Mouse (Mus musculus) layer of hippocampus, postnatal 25 days (tissue): ENCODE results near the gene Tbxa2r. TPM values are rescaled to one million over a fixed set of nuclear protein-coding genes. Genes with fewer than 3 reads are reported as not detected.

Source experiments
- DNase-seq, 2 experiments: peaks; one replicate each; pipeline ENCODE4 v3.0.0; 2022; ENCODE audit warnings: mixed read lengths in 2 of 2, low spot score in 1 of 2; ENCODE audit errors: extremely low spot score in 1 of 2
- total RNA-seq, 2 experiments: library from RNA; stranded (reverse); gene quantifications; 2 replicates each; pipeline ENCODE4 v1.2.3; 2021

Tbxa2r gene
- total RNA-seq, 2 experiments from 2014 or later = 1.1 to 1.5 TPM

DNA sequence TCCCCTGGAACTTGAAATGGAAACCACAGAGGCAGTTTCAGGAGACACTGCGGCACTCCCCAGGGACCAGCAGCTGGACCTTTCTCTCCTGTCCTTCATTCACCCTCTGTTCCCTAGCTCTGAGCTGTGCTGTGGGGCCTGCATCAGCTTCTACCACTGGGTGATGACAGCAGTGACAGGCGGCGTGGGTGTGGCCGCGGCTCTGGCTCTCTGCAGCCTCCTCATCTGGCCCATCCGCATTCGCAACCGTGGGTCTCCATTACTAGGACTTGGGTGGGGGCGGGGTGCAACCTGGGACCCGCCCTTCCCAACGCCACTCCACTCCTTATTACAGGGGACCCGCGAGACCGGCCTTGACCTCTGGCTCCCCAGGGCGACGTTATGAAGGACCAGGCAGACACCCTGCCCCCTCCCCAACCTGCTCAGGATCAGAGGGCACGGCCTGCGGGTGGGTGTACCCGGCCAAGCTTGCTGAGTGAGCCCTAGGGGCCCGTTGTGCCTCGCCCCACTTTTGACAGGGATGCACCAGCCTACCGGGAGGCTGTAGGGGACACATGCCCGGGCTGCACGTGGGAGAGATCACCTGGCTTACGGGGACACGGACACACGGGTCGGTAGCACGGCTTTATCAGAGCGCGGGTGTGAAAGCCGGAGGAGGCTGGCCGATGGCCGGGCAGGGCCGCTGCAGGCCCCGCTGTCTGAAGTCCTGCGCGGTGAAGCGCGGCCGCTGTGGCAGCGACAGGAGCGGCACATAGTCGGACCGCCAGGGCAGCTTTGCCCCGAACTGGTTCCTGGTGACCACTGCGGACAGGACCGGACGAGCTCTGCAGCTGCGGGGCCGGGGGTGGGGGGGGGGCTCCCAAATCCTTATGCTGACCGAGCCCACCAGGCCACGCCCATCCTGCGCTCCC is 35.2 kb downstream of the Tbxa2r start:
- no peak for DNase-seq

DNA sequence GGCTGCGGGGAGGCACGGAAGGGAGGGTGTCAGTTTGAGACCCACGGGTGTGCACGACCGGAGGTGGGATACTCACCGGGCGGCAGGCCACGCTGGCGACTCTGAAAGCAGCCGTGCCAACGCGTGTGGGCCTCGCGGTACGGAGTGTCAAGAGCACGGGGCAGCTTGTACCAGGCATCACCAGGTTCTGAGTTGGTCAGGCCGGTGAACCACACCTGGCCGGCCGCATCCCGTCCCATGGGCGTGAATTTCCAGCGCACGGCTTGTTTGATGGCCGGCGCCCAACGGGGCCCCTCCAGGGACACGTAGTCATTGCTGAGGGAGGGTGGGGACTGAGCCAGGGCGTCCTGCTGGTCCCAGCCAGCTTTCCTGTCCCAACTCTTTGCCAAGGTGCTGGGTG is 36.1 kb downstream of the Tbxa2r start:
- DNase-seq = no peak

DNA sequence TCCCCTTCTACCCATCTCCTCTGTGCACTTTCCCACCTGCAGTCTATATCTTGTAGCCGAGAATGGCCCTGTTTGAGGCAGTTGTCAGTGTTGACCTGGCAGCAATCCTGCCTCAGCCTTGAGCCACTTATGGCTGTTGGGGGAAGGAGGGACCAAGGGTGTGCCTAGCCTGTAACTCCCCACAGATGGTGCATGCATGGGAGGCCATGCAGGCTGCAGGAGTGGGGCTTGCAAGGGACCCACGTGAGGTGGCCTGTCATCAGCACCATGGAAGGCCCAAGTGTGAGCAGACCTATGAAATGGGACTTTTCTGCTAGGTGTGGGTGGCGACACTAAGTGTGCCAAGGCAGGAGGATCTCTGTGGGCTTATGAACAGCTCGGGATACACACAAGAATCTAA is 36.5 kb downstream of the Tbxa2r start:
- DNase-seq = no peak

DNA sequence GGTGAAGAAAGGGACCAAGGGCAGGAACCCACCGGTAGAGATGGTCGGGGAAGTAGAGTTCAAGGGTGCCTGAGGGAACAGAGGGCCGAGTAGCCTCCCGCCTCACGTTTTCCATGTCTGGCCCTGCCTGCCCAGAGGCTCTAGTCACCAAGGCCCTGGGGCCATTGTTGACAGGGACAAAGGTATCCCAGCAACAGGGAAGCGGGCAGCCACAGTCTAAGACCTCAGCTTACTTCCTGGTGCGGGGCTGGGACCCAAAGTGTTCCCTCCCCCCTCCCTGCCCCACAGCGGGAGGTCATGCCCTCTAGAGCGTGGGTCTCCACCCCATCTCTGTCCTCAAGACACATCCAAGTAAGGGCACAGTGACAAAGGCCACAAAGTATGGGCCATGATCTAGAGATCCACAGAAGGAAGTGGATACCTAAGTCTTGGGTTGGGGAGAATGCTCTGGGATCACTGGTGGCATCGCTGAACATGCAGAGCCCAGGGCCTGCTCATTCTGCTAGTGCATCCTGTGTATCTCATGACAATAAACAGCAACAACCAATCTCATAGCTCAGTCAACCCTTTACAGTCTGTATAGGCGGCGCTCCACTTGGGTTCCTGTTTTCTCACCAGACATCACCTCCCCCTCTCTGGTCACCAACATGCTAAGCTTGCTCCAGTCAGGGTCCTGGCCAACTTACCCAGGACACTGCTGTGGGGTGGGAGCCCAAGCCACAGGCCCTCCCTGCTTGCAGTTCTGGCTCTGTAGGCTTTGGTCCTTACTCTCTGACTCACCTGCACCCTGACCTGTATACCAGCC is 37.3 kb downstream of the Tbxa2r start, which contains the start of gene 4930404N11Rik:
TSS of gene 4930404N11Rik (minus strand) at position 145 of the 805 bp plus-strand sequence.
- no peak for DNase-seq

DNA sequence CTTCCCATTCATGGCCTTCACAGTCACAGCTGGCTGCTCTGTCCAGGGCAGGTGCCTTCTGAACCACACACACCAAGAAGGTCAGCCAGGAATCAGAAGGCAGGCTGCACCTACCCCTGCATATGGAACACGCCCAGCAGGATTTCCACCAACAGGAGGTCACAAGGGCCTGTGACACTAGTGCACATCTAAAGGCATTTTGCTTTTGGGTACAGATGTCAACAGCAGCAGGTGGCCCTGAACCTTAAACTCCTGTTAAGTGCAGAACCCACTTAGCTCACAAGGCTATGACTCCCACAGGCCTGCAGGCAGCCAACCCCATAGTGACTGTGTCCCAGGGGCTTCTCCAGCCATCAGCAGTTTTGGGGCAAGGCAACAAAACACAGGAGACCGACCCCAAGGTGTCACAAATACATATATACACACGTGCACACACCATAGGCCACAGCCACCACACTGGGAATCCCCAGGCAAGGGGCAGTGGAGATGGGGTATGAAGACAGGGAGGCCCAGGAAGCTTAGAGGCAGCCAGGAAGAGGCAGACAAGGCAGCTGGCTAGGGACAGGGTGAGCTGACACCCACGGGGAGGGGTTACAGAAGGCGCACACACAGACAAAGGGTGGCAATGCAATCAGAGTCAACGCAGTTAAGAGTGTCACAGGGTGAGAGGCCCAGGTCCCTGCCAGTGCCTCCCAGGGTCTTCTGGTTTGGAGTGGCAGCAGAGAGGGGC is 38.1 kb downstream of the Tbxa2r start:
- no peak for DNase-seq

DNA sequence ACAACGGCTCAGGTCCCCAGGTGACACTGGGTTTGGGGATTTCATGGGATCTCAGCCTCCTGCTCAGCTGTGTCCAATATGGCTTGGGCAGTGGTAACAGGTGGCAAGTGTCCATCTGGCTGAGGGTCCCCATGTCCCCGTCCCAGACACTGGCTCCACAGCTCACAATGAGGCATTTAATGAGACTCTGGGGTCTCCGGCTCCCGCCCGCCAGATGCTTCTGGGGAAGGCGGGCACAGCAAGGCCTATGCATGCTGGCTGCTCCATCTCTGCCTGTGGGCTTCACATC is 38.6 kb downstream of the Tbxa2r start:
- no peak for DNase-seq

DNA sequence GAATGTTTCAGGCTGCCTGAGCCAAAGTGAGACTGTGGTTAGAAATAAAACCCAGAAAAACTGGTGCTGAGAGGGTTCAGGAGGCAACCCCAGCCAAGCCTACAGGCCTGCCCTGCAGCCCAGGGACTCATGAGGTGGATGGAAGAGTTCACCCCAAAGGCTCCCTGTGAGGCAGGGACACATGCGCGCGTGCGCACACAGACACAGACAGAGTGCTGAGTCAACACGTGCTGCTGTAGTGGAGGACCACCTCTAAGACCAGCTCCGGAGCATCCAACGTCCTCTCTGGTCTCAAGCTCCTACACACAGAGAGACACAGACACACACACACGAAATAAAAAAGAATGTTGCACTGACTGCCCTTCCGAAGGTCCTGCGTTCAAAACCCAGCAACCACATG is 46.8 kb downstream of the Tbxa2r start:
- DNase-seq = no peak

DNA sequence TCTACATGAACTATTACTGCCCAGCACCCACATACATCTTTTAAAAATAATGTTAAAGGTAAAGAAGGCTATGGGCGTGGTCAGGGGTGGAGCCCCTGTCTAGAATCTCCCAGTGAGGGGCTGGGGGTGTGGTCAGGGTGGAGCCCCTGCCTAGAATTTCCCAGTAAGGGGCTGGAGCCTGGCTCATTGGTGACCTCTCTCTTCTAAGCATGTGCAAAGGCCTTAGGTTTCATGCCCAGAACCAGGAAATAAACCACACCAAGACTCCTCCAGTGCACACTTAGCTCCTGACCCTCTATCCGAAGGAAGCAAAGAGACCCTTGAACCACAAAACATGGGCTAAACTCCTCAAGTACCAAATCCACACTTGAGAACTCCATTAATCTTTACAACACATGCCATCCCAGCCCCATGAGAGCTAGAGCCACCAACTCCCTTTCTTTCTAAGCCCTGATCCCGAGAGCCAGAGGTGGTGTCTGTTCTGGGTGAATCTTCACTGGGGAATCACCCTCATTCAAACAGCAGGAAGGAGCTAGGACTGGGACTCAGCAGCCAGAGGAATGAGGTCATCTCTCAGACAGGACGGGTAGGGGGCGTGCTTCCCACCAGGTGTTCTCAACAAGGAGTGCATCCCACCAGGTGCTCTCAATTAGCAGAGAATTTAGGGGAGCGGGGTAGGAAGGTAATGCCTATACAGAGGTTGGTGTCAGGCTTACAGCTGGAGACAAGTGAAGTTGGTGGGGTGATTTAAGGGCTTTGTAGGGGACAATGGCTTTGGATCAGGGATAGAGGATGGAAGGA is 48.2 kb downstream of the Tbxa2r start:
- no peak for DNase-seq

DNA sequence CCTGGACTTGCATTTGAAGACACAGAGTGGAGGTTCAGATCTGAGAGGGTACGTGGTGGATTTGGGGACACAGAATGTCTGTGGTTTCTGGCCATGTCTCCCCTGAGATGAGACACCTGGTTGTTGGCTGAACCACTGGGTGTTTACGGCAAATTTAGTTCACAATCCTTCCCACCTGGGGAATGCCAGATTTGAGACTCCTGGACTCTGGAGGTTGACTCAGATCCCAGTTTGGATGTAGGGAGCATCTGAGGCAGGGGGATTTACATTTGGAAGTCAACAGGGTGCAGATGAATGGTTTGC is 48.8 kb downstream of the Tbxa2r start:
- DNase-seq = no peak

DNA sequence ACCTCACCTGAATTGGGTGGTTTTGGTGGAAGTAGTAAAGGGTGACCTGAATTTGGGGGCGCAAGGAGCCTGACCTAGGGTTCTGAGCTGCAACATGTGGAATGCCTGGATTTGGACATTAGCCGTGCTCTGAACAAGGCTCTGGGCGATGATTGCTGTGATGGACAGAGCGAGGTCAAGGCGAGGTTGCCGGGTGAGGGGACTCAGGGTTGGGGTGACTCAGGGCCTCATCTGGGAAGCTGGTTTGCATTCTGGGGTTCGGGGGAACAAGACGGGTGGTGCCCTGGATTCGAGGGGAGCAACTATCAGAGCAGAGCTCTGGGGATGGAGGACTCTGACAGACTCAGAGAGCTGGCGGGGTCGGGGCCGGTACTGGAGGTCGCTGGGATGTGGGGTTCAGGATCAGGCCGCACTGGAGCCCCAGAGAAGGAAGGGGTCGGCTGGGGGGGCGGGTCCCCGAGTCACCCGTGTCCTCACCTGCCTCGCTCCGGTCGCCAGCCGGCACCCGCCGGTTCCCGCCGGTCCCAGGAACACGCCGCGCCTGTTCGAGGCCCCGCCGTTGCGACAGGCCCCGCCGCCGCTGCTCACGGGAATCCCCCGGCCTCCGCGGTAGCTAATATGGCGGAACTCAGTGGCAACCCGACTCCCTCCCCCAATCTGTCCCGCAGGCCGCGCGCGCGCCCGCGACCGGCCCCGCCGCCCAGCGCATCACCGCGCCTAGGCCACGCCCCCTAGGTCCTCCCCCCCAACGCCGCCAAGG is 49.4 kb downstream of the Tbxa2r start, which contains the start of gene Fzr1:
TSS of gene Fzr1 (minus strand) at position 724 of the 760 bp plus-strand sequence.
- DNase-seq = no peak

DNA sequence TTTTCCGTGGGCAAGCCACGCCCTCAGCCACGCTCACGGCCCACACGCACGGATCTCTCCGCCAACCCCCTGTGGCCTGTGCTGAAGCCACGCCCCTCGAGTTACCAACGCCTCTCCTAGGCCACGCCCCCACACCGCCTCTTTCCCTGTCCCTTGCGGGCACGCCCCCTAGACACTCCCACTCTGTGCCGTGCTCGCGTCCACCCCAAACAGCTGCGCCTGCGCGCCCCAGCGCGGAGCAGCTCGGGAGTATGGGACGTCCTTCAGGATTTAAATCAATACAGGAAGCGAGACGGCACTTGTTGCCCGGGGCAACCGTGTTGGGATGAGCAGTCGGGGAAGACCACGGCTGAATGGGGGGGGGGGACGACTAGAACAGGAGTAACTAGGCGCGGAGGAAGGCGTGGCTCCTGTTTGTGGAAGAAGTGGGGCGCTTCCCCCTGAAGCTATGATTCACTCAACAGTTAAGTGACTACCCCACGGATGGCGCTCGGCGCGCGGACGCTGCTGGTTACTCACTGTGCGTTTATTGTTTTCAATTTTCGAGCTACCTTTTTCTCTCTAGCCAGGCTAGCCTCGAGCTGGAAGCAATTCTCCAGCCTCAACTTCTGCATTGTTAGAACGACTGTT is 50.1 kb downstream of the Tbxa2r start:
- DNase-seq = peak; percentile 99

DNA sequence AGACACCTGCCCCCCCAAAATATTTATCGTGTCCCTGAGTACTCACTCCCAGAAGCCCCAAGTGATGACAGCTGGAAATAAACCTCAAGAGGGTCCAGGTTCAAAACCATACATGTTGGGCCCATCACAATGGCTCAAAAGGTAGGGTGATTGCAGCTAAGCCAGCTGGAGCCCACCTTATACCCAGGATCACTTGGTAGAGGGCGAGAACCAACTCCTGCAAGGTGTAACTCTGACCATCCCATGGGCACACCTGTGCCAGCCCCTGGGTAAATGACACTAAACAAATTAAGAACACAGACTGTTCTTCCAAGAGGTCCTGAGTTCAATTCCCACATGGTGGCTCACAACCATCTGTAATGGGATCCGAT is 50.6 kb downstream of the Tbxa2r start:
- DNase-seq = no peak

DNA sequence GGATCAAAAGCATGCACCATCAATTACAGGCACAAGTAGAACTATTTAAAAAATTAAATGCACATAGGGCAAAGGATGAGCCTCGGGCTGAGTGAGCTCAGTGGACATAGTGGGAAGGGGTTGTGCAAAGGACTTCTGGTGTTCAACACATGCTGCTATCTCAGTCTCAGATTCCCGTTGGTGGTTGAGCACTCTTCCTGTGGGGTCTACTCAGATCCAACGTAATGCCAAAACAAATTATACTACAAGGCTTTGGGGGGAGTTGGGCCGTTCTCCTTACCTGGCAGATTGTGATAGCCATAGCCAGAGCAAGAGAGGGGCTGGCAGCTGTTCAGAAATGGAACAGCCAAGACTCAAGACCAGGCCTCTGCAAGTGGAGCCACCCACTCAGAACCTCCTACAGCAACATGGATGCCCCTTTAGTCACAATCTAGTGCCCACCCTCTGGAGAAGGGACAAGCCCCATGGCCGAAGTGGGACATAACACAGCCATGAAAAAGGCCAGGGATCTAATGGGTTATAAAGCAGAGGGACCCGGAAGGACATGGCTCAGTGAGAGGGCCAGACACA is 51.4 kb downstream of the Tbxa2r start:
- DNase-seq = no peak

DNA sequence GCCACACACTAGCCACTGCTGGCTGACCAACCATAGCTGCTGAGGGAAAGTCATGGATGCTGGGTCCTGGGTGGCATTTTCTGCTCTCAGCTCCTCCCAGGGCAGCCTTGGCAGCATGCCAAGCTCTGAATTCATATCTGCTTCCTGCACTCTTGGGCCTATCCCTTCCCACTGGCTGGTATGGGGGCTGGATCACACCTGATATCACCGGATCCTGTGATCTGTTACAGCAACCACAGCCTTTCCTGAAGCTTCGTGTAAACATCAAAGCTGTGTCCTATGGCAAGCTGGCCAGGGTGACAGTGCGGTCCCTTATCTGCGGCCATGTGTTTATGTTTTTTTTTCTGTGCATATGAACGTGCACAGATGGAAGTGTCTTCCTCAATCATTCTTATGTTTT is 53.5 kb downstream of the Tbxa2r start:
- no peak for DNase-seq

DNA sequence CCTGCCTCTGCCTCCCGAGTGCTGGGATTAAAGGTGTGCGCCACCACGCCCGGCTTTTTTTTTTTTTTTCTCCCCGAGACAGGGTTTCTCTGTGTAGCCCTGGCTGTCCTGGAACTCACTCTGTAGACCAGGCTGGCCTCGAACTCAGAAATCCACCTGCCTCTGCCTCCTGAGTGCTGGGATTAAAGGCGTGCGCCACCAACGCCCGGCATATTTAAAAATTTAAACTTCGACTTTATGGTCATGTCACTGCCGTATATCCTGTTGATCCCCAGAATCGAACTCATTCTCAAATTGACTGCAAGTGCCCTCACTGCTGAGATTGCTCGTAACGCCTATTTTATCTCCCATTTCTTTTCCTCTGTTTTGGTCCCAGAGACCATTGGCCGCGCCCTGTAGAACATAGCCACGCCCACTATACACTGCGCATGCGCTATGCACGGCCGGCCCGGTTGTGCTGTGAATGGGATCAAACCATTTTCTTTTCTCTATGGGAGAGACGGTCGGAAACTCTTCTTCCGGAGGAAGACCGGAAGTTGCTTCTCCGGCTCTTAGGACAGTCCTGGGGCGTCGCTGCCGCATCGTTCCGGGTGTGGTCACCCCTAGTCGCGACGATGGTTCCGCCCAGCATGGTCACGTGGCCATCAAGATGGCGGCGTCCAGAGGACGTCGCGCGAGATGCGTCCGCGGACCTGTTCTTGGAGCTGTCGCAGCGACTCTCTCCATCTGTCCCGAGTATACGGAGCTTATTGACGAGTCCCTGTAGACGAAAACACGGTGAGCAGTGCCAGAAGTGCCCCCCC is 55.5 kb downstream of the Tbxa2r start, which contains the start of the genes Dohh and Gm48551:
TSS of gene Dohh (plus strand) at position 627 of the 803 bp plus-strand sequence.
TSS of gene Gm48551 (plus strand) at position 665 of the 803 bp plus-strand sequence.
- peak; percentile 94 to 99 for DNase-seq

DNA sequence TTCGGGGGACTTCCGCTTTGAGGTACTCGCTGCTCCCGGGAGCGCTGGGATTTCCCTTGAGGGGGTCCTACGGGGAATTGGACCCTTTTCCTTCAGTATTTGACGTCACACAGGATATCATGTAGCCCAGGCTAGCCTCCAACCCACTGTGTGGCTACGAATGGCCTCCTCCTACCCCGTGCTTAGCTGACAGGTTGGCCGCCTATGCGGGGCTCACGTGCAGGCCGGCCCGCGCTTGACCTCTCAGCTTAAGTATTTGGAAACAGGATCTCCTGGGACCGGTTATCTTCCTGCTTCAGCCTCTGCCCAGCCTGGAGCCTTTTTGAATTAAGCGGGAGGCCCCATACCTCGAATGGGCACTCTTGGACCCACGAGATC is 56.1 kb downstream of the Tbxa2r start:
- DNase-seq = no peak
